Mouse (Mus musculus): ENCODE measurements around the gene C77080.

DNA sequence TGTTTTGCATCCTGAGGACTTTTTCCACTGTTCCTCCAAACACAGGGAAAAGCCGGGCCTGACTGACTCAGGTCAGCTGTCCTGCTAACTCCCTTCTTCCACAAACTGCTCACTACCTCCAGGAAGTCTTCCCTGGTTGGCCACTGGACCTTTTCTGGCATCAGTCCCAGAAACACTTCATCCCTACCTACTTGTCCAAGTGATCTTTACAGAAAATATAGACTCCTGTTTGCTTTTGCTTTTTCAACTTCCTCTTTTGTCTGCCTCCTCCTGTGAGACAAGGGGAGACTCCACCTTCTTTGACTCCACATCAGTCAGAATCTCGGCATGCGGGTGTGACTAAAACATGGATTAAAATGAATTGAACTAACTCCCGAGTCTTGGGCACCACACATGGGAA lies 16.4 kb downstream of the C77080 start:
- TF ChIP-seq POLR2A (IDR thresholded peaks at IDR 0.05; ENCODE audit: borderline replicate concordance, insufficient read depth, low read length) (no peak), CTCF (IDR thresholded peaks at IDR 0.05; ENCODE audit: borderline replicate concordance, insufficient read depth, low read depth, low read length) (no peak)
